7 mouse cellular contexts compared by ENCODE assay signal in the genomic region with DNA sequence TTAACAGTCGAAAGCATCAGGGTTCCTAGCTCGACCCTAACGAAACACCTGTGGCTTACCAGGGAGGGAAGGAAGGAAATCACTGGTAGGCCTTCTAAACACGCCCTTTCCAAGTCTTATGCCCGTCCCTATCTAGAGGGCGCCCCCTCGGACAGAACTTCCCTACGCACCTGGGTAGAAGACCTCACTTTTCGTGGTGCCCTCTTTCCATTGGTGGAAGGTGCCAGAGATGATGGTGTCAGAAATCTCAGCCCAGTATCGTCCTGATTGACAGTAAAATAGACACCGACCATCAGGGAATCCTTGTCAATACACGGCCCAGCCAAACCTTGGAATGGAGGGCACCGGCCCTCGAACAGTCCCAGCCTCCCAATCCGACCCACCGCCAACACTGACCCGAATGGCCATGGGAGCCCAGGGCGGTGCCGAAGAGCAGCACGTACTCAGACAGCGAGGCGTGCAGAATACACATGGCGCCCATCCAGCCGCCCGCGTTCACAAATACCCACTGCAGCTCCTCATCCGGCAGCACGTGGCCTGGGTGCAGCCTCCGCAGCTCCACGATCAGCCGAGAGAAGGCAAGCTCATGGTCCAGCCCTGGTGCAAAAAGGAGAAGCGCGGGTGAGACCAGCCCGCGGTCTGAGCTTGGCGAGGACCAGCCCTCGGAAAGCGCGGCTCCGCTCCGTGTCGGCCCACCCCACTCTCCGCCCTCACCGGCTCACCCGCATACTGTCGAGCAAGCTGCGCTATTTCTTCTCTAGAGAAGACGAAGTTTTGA. TPM values are rescaled to one million over a fixed set of nuclear protein-coding genes. Genes with fewer than 3 reads are reported as not detected.
DNase-seq lines count a peak whose midpoint lies in the region.

No protein-coding gene starts in this region.

- peak; percentile 71 for DNase-seq in 416B (ENCODE audit: low read depth)
- DNase-seq in CD4-positive, CD25-positive, alpha-beta regulatory T cell, adult 2 months (ENCODE audit: low read depth, low spot score) = peak; percentile 53
- DNase-seq in cerebellum, postnatal 36 days = peak; percentile 60 to 64
- DNase-seq in gastrocnemius, postnatal 10 days = peak; percentile 57
- DNase-seq in left cerebral cortex, adult 11 months (ENCODE audit: low spot score) = peak; percentile 69
- peak; percentile 71 for DNase-seq in lung, postnatal 36 days
- peak; percentile 50 for DNase-seq in skeletal muscle tissue, adult 2 months (ENCODE audit: low read depth, low spot score)

RNA-seq across cellular contexts. Expression of a gene that starts 9.6 kb away (rescaled TPM):
- total RNA-seq in gastrocnemius, postnatal 10 days (2021) = not detected

RNA-seq across cellular contexts. Expression of a gene that starts 14.5 kb away (rescaled TPM):
- 10 to 100 TPM; 25.2 to 28.1 TPM for total RNA-seq in gastrocnemius, postnatal 10 days (2021)

RNA-seq across cellular contexts. Expression of a gene that starts 15.4 kb away (rescaled TPM):
- total RNA-seq in gastrocnemius, postnatal 10 days (2021) = 10 to 100 TPM; 15.4 to 17.9 TPM

RNA-seq across cellular contexts. Expression of a gene that starts 17.6 kb away (rescaled TPM):
- 10 to 100 TPM; 44.3 to 57.6 TPM for total RNA-seq in gastrocnemius, postnatal 10 days (2021)

RNA-seq across cellular contexts. Expression of a gene that starts 27.2 kb away (rescaled TPM):
- total RNA-seq in gastrocnemius, postnatal 10 days (2021) = 10 to 100 TPM; 31.5 to 41.4 TPM

Comparison
In these comparisons a context has a peak if more than half of its experiments do, and no peak if none do; other contexts are left out.
1. Peak in every context shown above with its lines: DNase-seq.